Mouse (Mus musculus): Measurements from ENCODE around the gene Gm10772. TPM values are rescaled to one million over a fixed set of nuclear protein-coding genes. Genes with fewer than 3 reads are reported as not detected.
"Not testable (repeated sequence)": the region's sequence is repeated elsewhere in the genome, so short reads cannot be mapped to it uniquely, and the experiment has no call there.

Gene Gm10772
- total RNA-seq (2014; rRNA removed) (not detected in 2 replicates), polyA plus RNA-seq (2012; rRNA removed) (not detected in 2 replicates)

DNA sequence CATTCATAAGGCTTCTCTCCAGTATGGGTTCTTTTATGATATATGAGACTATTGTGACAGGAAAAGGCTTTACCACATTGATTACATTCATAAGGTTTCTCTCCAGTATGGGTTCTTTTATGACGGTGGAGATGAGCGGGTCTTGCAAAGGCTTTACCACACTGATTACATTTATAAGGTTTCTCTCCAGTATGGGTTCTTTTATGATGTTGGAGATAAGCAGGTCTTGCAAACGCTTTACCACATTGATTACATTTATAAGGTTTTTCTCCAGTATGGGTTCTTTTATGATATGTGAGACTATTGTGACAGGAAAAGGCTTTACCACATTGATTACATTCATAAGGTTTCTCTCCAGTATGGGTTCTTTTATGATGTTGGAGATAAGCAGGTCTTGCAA, at the start of gene Gm10772:
Gene Gm10772 (minus strand): TSS at position 101 of the 400 bp plus-strand sequence.
- not testable (repeated sequence) for H3K27me3 ChIP-seq (ENCODE audit: control insufficient read depth, insufficient read depth, low read length); H3K4me1 ChIP-seq (ENCODE audit: control insufficient read depth, insufficient read depth, low read length); H3K79me2 ChIP-seq (ENCODE audit: control insufficient read depth, insufficient read depth, low read length); H3K27ac ChIP-seq (replicated peaks; ENCODE audit: insufficient read depth, low read depth, low read length); H3K9ac ChIP-seq (ENCODE audit: low read depth, low read length); H3K36me3 ChIP-seq (ENCODE audit: control insufficient read depth, insufficient read depth, low read length); H3K4me3 ChIP-seq (ENCODE audit: insufficient read depth, low read depth, low read length); DNase-seq (ENCODE audit: extremely low read depth, low read depth, low spot score)
- 100% methylated on average over 2 of the region's 3 CpGs for WGBS

DNA sequence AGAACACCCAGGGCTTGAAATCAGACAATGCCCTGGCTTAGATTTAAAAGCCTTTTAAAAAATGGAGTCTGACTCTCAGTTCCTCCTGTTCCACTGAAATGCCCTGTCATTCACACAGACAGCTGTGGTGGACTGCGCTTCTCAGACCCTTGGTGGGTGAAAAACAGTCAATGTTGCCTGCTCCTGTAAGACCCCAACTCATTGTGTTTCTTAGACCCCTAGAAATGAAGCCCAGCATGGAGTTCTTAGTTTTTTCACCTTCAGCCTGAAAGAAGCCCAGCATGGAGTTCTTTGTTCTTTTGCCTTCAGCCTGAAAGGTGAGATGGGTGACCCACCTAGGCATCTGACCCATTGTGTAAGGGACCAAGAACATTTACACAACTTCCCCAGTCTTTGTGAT, 36.5 kb upstream of the Gm10772 start:
- H3K4me1 ChIP-seq (ENCODE audit: control insufficient read depth, insufficient read depth, low read length); H3K9ac ChIP-seq (ENCODE audit: low read depth, low read length); H3K27me3 ChIP-seq (ENCODE audit: control insufficient read depth, insufficient read depth, low read length); H3K36me3 ChIP-seq (ENCODE audit: control insufficient read depth, insufficient read depth, low read length); H3K79me2 ChIP-seq (ENCODE audit: control insufficient read depth, insufficient read depth, low read length); DNase-seq (ENCODE audit: extremely low read depth, low read depth, low spot score); H3K27ac ChIP-seq (replicated peaks; ENCODE audit: insufficient read depth, low read depth, low read length); H3K4me3 ChIP-seq (ENCODE audit: insufficient read depth, low read depth, low read length): not testable (repeated sequence)
- no CpG with 5 or more reads among the region's 1 CpGs for WGBS

DNA sequence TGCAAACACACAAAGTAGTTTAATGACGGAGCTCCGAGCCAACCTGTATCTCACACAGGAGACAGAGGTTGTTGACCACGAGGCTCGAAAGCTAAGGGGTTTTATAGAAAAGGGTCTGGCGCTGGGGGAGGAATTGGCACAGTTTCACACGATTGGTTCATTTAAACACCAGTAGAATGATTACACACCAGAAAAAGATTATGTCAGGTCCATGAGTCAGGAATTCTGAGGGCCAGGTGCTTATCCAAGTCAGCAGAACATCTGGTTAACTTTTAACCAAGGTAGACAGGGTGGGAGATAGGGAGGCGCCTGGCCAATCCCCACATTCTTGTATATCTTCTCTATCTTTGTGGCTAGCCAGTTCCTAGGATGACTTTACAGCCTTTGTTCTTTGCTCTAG, 35.8 kb upstream of the Gm10772 start:
- H3K27me3 ChIP-seq (ENCODE audit: control insufficient read depth, insufficient read depth, low read length); DNase-seq (ENCODE audit: extremely low read depth, low read depth, low spot score); H3K79me2 ChIP-seq (ENCODE audit: control insufficient read depth, insufficient read depth, low read length); H3K9ac ChIP-seq (ENCODE audit: low read depth, low read length); H3K4me3 ChIP-seq (ENCODE audit: insufficient read depth, low read depth, low read length); H3K27ac ChIP-seq (replicated peaks; ENCODE audit: insufficient read depth, low read depth, low read length); H3K36me3 ChIP-seq (ENCODE audit: control insufficient read depth, insufficient read depth, low read length); H3K4me1 ChIP-seq (ENCODE audit: control insufficient read depth, insufficient read depth, low read length): not testable (repeated sequence)
- whole genome bisulfite sequencing = 87% methylated on average over 3 of the region's 7 CpGs

DNA sequence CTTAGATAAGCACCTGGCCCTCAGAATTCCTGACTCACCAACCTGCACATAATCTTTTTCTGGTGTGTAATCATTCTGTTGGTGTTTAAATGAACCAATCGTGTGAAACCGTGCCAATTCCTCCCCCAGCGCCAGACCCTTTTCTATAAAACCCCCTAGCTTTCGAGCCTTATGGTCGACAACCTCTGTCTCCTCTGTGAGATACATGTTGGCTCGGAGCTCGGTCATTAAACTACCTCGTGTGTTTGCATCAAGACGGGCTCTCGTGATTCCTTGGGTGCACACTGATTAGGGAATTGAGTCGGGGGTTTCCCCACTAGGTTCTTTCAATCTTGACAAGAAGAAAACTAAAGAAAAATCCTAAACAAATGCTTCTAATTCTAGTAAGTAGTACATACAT, 13.0 kb downstream of the Gm10772 start:
- no peaks in the 10 kb centered on the region for H3K36me3 ChIP-seq (ENCODE audit: control insufficient read depth, insufficient read depth, low read length)
- no peaks in the 10 kb centered on the region for H3K27me3 ChIP-seq (ENCODE audit: control insufficient read depth, insufficient read depth, low read length)
- H3K4me3 ChIP-seq (ENCODE audit: insufficient read depth, low read depth, low read length) = no peak overlapping the region
- H3K4me1 ChIP-seq (ENCODE audit: control insufficient read depth, insufficient read depth, low read length) = no peaks in the 10 kb centered on the region
- WGBS = no CpG with 5 or more reads among the region's 11 CpGs
- no peak overlapping the region for H3K9ac ChIP-seq (ENCODE audit: low read depth, low read length)
- H3K27ac ChIP-seq (replicated peaks; ENCODE audit: insufficient read depth, low read depth, low read length) = no peak overlapping the region
- no peaks in the 10 kb centered on the region for H3K79me2 ChIP-seq (ENCODE audit: control insufficient read depth, insufficient read depth, low read length)
- TF ChIP-seq CTCF (IDR thresholded peaks at IDR 0.05; ENCODE audit: low read depth, low read length) = no peak
- TF ChIP-seq POLR2A (IDR thresholded peaks at IDR 0.05; ENCODE audit: extremely low read depth, insufficient read depth, low read length) = no peak
- no peak for DNase-seq (ENCODE audit: extremely low read depth, low read depth, low spot score)

DNA sequence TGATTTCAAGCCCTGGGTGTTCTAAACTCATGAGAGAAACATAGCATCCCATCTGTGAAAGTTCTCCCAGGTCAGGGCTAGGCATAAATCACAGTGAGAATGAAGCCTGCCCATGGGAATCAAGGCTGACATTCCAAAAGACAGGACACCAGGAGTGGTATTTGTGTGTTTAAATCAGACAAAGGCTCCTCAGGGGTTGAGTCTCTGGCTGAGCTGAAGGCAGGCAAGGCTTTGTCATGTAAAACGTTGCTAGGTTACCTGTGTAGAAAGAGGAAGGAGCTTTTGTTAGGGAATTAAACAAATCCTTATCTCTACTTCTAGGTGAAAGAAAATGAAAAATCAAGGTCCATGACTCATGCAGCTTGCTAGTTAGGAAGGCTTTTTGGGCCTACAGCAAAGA, 13.6 kb downstream of the Gm10772 start:
- H3K79me2 ChIP-seq (ENCODE audit: control insufficient read depth, insufficient read depth, low read length); H3K4me3 ChIP-seq (ENCODE audit: insufficient read depth, low read depth, low read length); H3K27ac ChIP-seq (replicated peaks; ENCODE audit: insufficient read depth, low read depth, low read length); H3K9ac ChIP-seq (ENCODE audit: low read depth, low read length); DNase-seq (ENCODE audit: extremely low read depth, low read depth, low spot score); H3K27me3 ChIP-seq (ENCODE audit: control insufficient read depth, insufficient read depth, low read length); H3K4me1 ChIP-seq (ENCODE audit: control insufficient read depth, insufficient read depth, low read length); H3K36me3 ChIP-seq (ENCODE audit: control insufficient read depth, insufficient read depth, low read length): not testable (repeated sequence)
- WGBS = no CpG with 5 or more reads among the region's 1 CpGs

DNA sequence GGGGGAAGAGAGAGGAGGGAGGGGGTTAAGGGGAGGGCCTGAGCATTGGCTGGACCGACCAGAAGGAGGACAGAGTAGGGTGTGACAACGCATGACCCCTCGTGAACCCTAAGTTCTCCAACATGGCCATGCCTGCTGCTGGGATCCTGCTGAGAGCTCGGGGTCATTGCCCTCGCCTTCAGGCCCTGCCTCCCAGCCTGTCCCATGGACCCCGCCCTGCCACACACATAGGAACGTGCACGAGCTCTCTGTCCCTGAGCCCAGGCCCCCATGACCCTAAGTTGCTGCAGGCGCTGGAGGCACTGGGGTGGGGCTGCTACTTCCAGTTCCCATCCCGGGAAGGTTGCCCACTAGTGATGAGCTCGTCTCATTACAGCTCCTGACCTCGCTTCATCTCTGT, 48.2 kb downstream of the Gm10772 start:
- H3K27ac ChIP-seq (replicated peaks; ENCODE audit: insufficient read depth, low read depth, low read length); DNase-seq (ENCODE audit: extremely low read depth, low read depth, low spot score); H3K4me3 ChIP-seq (ENCODE audit: insufficient read depth, low read depth, low read length); H3K36me3 ChIP-seq (ENCODE audit: control insufficient read depth, insufficient read depth, low read length); H3K9ac ChIP-seq (ENCODE audit: low read depth, low read length); H3K27me3 ChIP-seq (ENCODE audit: control insufficient read depth, insufficient read depth, low read length); H3K79me2 ChIP-seq (ENCODE audit: control insufficient read depth, insufficient read depth, low read length); H3K4me1 ChIP-seq (ENCODE audit: control insufficient read depth, insufficient read depth, low read length): not testable (repeated sequence)
- 83% methylated on average over 6 of the region's 12 CpGs for WGBS

Other genes starting within 250 kb of the Gm10772 start
- not detected in 2 replicates for gene Gm10324, start 108.0 kb downstream of the Gm10772 start, total RNA-seq (2014; rRNA removed)
- gene Gm10324, start 108.0 kb downstream of the Gm10772 start, polyA plus RNA-seq (2012; rRNA removed) = not detected in 2 replicates
- gene 2410141K09Rik, start 213.5 kb upstream of the Gm10772 start, total RNA-seq (2014; rRNA removed) = not detected in 2 replicates
- not detected in 2 replicates for gene 2410141K09Rik, start 213.5 kb upstream of the Gm10772 start, polyA plus RNA-seq (2012; rRNA removed)

Data from liver, adult 2 months (tissue).